Mouse (Mus musculus): ENCODE measurements around the gene Sv2a. TPM values are rescaled to one million over a fixed set of nuclear protein-coding genes. Genes with fewer than 3 reads are reported as not detected.
"Not testable (repeated sequence)": the region's sequence is repeated elsewhere in the genome, so short reads cannot be mapped to it uniquely, and the experiment has no call there.

Gene Sv2a
- polyA plus RNA-seq, 1 experiment from 2014 or later = 44.9 TPM

GRCm38 (mm10) chr3:96178902-96179301, 2.0 kb upstream of the Sv2a start:
- H3K9me3 ChIP-seq (replicated peaks) = no peaks in the 10 kb centered on the region
- no peak overlapping the region for H3K4me2 ChIP-seq (replicated peaks)
- 88% methylated on average over 2 of the region's 2 CpGs for WGBS
- no peak overlapping the region for H3K9ac ChIP-seq
- peaks cover 47% of the 10 kb centered on the region for H3K36me3 ChIP-seq
- no peak for ATAC-seq (ENCODE audit: low FRiP score)
- no peaks in the 10 kb centered on the region for H3K27me3 ChIP-seq
- no peak overlapping the region for H3K27ac ChIP-seq
- peaks cover 25% of the 10 kb centered on the region for H3K4me1 ChIP-seq
- no peak overlapping the region for H3K4me3 ChIP-seq

DNA sequence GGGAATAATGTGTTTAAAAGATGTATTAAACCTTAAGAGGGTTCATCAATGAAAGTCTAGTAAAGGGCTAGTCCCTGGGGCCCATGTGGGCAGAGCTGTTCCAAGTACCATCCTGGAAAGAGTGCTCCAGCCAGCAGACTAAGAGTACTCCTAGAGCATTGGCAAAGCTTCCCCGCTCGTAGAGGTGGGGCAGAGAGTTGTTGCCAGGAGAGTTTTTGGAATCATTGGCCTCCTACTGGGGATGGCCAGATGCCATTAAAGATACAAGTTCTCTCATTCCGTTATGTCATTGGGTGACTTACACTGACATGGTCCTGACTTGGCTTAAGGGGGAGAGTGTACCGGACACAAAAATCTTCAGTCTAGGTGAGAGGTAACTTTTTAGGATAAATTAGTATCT, 1.4 kb upstream of the Sv2a start:
- H3K9ac ChIP-seq = no peak overlapping the region

DNA sequence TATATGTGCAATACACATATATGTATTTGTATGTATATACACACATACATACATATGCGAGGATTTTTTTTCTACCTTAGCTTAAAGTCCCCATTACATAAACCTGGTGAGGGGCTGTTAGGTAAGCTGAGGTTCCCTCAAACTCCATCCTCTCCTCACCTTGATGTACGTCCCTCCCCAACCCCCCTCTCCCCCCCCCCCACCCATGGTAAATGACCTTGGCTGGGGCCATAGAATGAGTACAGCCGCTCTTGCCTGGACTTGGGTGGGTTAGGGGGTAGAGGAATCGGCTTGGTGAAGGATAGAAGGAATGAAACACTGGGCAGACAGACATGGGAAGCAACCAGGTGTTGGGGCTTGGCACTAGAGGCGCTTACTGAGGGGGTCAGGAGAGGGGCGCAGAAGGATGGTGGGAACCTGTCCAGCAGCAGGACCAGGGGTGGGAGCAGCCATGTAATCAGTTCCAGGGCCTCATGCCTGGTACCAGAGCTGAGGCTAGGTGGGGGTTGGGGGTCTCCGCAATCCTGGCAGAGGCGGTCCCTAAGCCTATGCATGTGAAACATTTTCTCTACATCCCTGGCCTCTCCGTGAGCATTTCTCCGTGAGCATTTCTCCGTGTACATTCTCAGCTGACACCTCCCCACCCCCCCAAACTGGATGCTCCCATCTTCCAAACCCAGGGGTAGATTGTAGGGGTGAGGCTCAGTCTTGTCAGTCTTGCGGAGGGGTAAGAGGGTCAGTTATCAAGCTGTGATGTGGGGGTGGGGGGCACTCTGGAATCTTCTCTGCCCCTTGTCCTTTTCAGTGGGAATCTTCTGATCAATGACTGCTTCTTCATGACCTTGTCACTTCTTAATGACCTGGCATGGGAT, 795 bp downstream of the Sv2a start:
- WGBS = 32% methylated on average over 12 of the region's 12 CpGs
- H3K4me3 ChIP-seq = peak overlapping the region; percentile 52
- H3K27me3 ChIP-seq = no peaks in the 10 kb centered on the region
- H3K9ac ChIP-seq = peak overlapping the region; percentile 73
- H3K27ac ChIP-seq = peak overlapping the region; percentile 65
- peaks cover 29% of the 10 kb centered on the region for H3K36me3 ChIP-seq
- peaks cover 24% of the 10 kb centered on the region for H3K4me1 ChIP-seq
- peak overlapping the region; percentile 75 for H3K4me2 ChIP-seq (replicated peaks)
- no peaks in the 10 kb centered on the region for H3K9me3 ChIP-seq (replicated peaks)
- peak; percentile 49 for ATAC-seq (ENCODE audit: low FRiP score)

More for the DNA sequence above, 1.4 kb upstream of the Sv2a start:
- peaks cover 41% of the 10 kb centered on the region for H3K36me3 ChIP-seq
- no peak for ATAC-seq (ENCODE audit: low FRiP score)
- no peak overlapping the region for H3K4me2 ChIP-seq (replicated peaks)
- H3K4me1 ChIP-seq = peaks cover 20% of the 10 kb centered on the region
- no peak overlapping the region for H3K27ac ChIP-seq
- no peak overlapping the region for H3K4me3 ChIP-seq
- no peaks in the 10 kb centered on the region for H3K9me3 ChIP-seq (replicated peaks)
- no peaks in the 10 kb centered on the region for H3K27me3 ChIP-seq
- WGBS = 67% methylated on average over 4 of the region's 4 CpGs

GRCm38 (mm10) chr3:96182382-96182776, 1.4 kb downstream of the Sv2a start:
- Histone ChIP-seq H3K9me3 (replicated peaks) (no peaks in the 10 kb centered on the region), H3K4me1 (peaks cover 24% of the 10 kb centered on the region), H3K4me3 (peak overlapping the region; percentile 52), H3K9ac (peak overlapping the region; percentile 73), H3K27ac (no peak overlapping the region), H3K4me2 (replicated peaks) (peak overlapping the region; percentile 75), H3K27me3 (no peaks in the 10 kb centered on the region), H3K36me3 (peaks cover 25% of the 10 kb centered on the region)
- no peak for ATAC-seq (ENCODE audit: low FRiP score)
- 34% methylated on average over 4 of the region's 4 CpGs for WGBS

DNA sequence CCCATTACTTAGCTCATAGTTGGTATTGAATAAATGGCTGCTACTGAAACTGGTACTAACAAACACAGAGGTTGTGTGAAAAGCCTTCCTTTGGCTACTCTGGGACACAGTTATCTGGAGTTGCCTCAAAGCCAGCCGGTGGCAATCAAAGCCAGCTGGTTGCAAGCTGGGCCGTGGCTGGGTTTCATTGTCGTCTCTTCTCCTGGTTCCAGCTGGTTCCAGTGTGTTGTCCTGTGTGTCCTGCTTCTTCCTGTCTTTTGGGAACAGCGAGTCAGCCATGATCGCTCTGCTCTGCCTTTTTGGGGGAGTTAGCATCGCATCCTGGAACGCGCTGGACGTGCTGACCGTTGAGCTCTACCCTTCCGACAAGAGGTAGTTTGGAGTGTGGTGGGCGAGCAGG, 12.0 kb downstream of the Sv2a start:
- Histone ChIP-seq H3K9ac (no peak overlapping the region), H3K27me3 (no peaks in the 10 kb centered on the region), H3K4me2 (replicated peaks) (no peak overlapping the region), H3K9me3 (replicated peaks) (no peaks in the 10 kb centered on the region), H3K4me1 (peaks cover 12% of the 10 kb centered on the region), H3K36me3 (peaks cover 51% of the 10 kb centered on the region), H3K4me3 (no peak overlapping the region), H3K27ac (no peak overlapping the region)
- 62% methylated on average over 12 of the region's 12 CpGs for WGBS
- ATAC-seq (ENCODE audit: low FRiP score) = no peak

- Histone ChIP-seq H3K9me3 (replicated peaks) (no peaks in the 10 kb centered on the region), H3K36me3 (peaks cover 33% of the 10 kb centered on the region), H3K27ac (no peak overlapping the region), H3K27me3 (peaks cover 5% of the 10 kb centered on the region; the same call in 1 of the 2 replicates), H3K9ac (no peak overlapping the region), H3K4me2 (replicated peaks) (no peak overlapping the region), H3K4me1 (peaks cover 15% of the 10 kb centered on the region), H3K4me3 (no peak overlapping the region)
- WGBS = 90% methylated on average over 10 of the region's 10 CpGs
- ATAC-seq (ENCODE audit: low FRiP score) = no peak
These were observed 14.0 kb downstream of the Sv2a start for GRCm38 (mm10) chr3:96194966-96195365.

DNA sequence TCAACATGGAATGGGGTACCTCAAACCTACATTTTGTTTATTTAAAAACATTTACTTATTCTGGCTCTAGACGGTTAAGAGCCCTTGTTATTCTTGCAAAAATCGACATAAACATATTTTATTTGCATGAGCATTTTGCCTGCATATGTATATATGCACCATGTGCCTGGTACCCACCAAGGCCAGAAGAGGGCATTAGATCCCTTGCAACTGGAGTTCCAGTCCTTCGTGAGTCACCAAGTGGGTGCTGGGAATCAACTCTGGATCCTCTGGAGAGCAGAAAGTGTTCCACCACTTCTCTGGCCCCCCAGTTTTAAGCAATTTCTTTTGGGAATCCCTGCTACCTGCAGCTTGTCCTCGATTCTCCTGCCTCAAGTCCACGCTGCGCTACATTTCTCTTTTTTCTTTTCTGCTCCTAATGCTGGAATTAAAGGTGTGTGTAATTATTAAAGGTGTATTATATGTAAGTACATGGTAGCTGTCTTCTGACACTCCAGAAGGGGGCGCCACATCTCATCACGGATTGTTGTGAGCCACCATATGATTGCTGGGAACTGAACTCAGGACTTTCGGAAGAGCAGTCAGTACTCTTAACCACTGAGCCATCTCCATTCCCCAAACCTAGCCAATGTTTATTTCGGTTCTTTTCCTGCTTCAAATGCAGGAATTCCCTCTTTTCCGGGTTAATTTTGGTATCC, 14.8 kb downstream of the Sv2a start:
- Histone ChIP-seq H3K27ac (no peak overlapping the region), H3K4me2 (replicated peaks) (peak overlapping the region; percentile 96), H3K27me3 (peaks cover 5% of the 10 kb centered on the region; the same call in 1 of the 2 replicates), H3K9ac (no peak overlapping the region), H3K36me3 (peaks cover 25% of the 10 kb centered on the region), H3K9me3 (replicated peaks) (no peaks in the 10 kb centered on the region), H3K4me1 (peaks cover 15% of the 10 kb centered on the region), H3K4me3 (no peak overlapping the region)
- 91% methylated on average over 11 of the region's 11 CpGs for WGBS
- no peak for ATAC-seq (ENCODE audit: low FRiP score)

DNA sequence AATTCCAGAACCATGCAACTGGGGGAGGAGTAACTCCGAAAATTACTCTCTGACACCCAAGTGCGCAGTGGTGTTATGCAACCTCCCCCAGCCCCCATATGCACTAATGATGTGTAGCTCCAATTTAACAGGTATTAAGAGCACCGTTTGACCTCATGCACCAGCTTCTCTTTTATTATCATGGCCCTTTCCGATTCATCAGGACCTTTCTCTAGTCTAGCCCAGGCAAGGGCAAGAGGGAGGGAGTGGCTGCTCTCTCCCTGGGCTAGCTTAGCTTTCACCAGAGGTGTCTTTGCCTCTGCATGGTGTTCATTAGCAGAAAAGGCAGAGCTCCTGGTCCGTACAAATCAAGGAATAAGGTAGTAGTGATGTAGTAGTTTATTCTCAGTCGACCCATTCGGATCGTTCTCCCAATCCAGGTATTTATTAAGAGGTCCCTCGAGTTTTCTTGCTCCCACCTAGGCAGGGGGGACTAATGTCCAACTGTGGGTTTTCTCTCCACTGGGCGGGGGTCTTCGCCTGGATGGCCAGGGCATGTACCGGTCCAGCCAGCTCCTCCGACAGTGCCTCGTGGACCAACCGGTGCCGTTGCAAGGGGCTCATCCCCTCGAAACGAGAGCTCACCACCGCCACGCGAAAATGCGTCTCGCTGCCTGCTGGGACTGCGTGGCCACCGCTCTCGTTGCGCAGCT, 15.6 kb downstream of the Sv2a start:
- Histone ChIP-seq H3K4me1 (peaks cover 15% of the 10 kb centered on the region), H3K9ac (peak overlapping the region; percentile 88), H3K9me3 (replicated peaks) (no peaks in the 10 kb centered on the region), H3K4me3 (peak overlapping the region; percentile 71), H3K4me2 (replicated peaks) (peak overlapping the region; percentile 96), H3K27ac (peak overlapping the region; percentile 96), H3K27me3 (peaks cover 5% of the 10 kb centered on the region; the same call in 1 of the 2 replicates), H3K36me3 (peaks cover 24% of the 10 kb centered on the region)
- peak; percentile 12; the same call in 1 of the 2 replicates for ATAC-seq (ENCODE audit: low FRiP score)
- 21% methylated on average over 27 of the region's 27 CpGs for WGBS

DNA sequence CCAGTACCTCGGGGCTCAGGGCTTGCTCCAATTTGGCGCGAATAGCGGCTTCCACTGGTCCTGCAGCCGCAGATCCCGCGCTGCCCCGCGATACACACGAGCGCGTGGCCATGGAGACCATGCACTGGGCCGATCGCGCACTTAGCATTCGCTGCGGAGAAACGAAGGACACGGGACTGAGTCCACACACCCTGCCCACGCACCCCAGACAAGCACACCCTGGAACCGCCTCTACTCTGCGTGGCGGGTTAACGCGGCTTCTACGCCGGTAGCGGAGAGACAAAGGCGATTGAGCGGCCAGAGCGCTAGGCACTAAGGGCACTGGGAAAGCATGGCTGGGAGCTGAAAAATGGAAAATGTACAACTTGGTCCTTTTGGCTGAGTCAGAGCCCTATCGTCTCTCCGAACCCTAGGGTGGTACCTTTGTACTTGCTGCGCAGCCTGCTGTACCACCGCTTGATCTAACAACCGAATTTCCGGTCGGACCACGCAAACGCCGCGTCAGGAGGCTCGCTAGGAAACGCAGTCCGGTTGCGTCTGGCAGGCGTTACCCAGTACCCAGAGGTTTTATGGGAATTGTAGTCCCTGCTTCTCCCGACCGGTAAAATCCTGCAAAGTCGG, 16.3 kb downstream of the Sv2a start:
- H3K36me3 ChIP-seq = peaks cover 24% of the 10 kb centered on the region
- ATAC-seq (ENCODE audit: low FRiP score) = peak; percentile 96
- H3K27me3 ChIP-seq = peaks cover 5% of the 10 kb centered on the region; the same call in 1 of the 2 replicates
- peak overlapping the region; percentile 96 for H3K27ac ChIP-seq
- H3K9me3 ChIP-seq (replicated peaks) = no peaks in the 10 kb centered on the region
- WGBS = under 1% methylated on average over 50 of the region's 50 CpGs
- H3K4me3 ChIP-seq = peak overlapping the region; percentile 71
- H3K4me1 ChIP-seq = peaks cover 15% of the 10 kb centered on the region
- H3K9ac ChIP-seq = peak overlapping the region; percentile 88
- peak overlapping the region; percentile 96 for H3K4me2 ChIP-seq (replicated peaks)

DNA sequence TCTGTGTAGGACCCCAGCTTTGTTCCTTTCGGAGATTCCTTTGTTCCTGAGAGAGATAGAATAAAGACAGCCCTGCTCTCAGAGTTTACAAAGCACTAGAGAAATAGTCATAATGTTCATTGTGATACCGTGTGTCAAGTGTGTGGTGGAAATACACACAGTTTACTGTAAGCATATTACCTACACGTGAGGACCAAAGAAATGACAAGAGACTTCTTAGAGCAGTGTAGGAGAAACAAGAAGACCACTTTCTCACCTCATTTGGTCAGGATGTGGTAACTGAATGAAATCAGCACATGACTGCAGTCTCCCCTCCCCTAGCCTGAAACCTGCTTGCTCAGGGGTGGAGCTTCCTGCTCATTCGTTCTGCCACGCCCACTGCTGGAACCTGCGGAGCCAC, 17.2 kb downstream of the Sv2a start:
- H3K4me1 ChIP-seq = peaks cover 15% of the 10 kb centered on the region
- peak overlapping the region; percentile 40; the same call in 1 of the 2 replicates for H3K27ac ChIP-seq
- peaks cover 5% of the 10 kb centered on the region; the same call in 1 of the 2 replicates for H3K27me3 ChIP-seq
- peak overlapping the region; percentile 71; the same call in 1 of the 2 replicates for H3K4me3 ChIP-seq
- H3K36me3 ChIP-seq = peaks cover 22% of the 10 kb centered on the region
- H3K9me3 ChIP-seq (replicated peaks) = no peaks in the 10 kb centered on the region
- H3K9ac ChIP-seq = 0 out of 2 replicates have a peak overlapping the region, but pooled peaks have one; percentile 28
- peak overlapping the region; percentile 96 for H3K4me2 ChIP-seq (replicated peaks)
- ATAC-seq (ENCODE audit: low FRiP score) = peak; percentile 8; the same call in 1 of the 2 replicates
- 3% methylated on average over 6 of the region's 6 CpGs for WGBS

GRCm38 (mm10) chr3:96198601-96199251, 17.8 kb downstream of the Sv2a start:
- not testable (repeated sequence) for H3K9me3 ChIP-seq (replicated peaks); H3K4me3 ChIP-seq; H3K9ac ChIP-seq; H3K27ac ChIP-seq; ATAC-seq (ENCODE audit: low FRiP score); H3K27me3 ChIP-seq
- Histone ChIP-seq H3K4me1 (peaks cover 15% of the 10 kb centered on the region), H3K4me2 (replicated peaks) (peak overlapping the region; percentile 96; the same call in 1 of the 2 replicates), H3K36me3 (peaks cover 16% of the 10 kb centered on the region)
- WGBS = 28% methylated on average over 8 of the region's 8 CpGs

Measured in hindbrain, embryonic 12.5 days (tissue).